Mouse (Mus musculus) myocyte (in vitro differentiated cells): ENCODE results near the gene Tmub2. TPM values are rescaled to one million over a fixed set of nuclear protein-coding genes. Genes with fewer than 3 reads are reported as not detected.
A peak's percentile ranks its signal among the peaks of the same experiment; 100 is the strongest.

Source experiments
- H3K27me3 ChIP-seq: one replicate; pipeline ENCODE4 v1.6.1; 2011; ENCODE audit not compliant: control insufficient read depth, insufficient read depth, insufficient read length
- H3K36me3 ChIP-seq: one replicate; pipeline ENCODE4 v1.6.1; 2011; ENCODE audit not compliant: control insufficient read depth, insufficient read depth
- H3K4me2 ChIP-seq: one replicate; pipeline ENCODE4 v1.6.1; 2011; ENCODE audit warnings: low read depth, control low read depth
- H3K4me3 ChIP-seq: one replicate; pipeline ENCODE4 v1.5.1; 2011; ENCODE audit warnings: mild to moderate bottlenecking, control low read depth, moderate library complexity
- H3K79me2 ChIP-seq: one replicate; pipeline ENCODE4 v1.6.1; 2011; ENCODE audit not compliant: control insufficient read depth, insufficient read depth
- H3ac ChIP-seq: one replicate; pipeline ENCODE4 v1.6.1; 2011; ENCODE audit not compliant: control insufficient read depth, insufficient read length
- CEBPB ChIP-seq: IDR thresholded peaks from 2 replicates; pipeline ENCODE4 v1.6.1; 2011; ENCODE audit warnings: mild to moderate bottlenecking, moderate library complexity; ENCODE audit not compliant: poor library complexity, insufficient read depth, severe bottlenecking
- E2F4 ChIP-seq: IDR thresholded peaks from one replicate; pipeline ENCODE4 v1.6.1; 2011; ENCODE audit warnings: mild to moderate bottlenecking, control low read depth, moderate library complexity; ENCODE audit not compliant: insufficient read depth
- MAX ChIP-seq: IDR thresholded peaks from one replicate; pipeline ENCODE4 v1.6.1; 2011; ENCODE audit warnings: low read depth, mild to moderate bottlenecking, control low read depth
- MYOD1 ChIP-seq, 3 experiments: IDR thresholded peaks; one replicate each; pipeline ENCODE4 v1.6.1; 2011; ENCODE audit warnings: control low read depth in 2 of 3, low read depth in 2 of 3, mild to moderate bottlenecking in 2 of 3, moderate library complexity in 1 of 3; ENCODE audit not compliant: insufficient read length in 2 of 3, control insufficient read depth in 1 of 3
- MYOG ChIP-seq, 3 experiments: IDR thresholded peaks; one replicate each; pipeline ENCODE4 v1.6.1; 2011; ENCODE audit warnings: control low read depth in 2 of 3, low read depth in 2 of 3, mild to moderate bottlenecking in 2 of 3; ENCODE audit not compliant: insufficient read length in 2 of 3, control insufficient read depth in 1 of 3, insufficient read depth in 1 of 3
- POLR2A ChIP-seq: IDR thresholded peaks from one replicate; pipeline ENCODE4 v1.6.1; 2011; ENCODE audit warnings: low read depth, mild to moderate bottlenecking, control low read depth, moderate library complexity; ENCODE audit not compliant: insufficient read length
- POLR2AphosphoS2 ChIP-seq: IDR thresholded peaks from one replicate; pipeline ENCODE4 v1.6.1; 2011; ENCODE audit warnings: low read depth, control low read depth; ENCODE audit not compliant: insufficient read length
- REST ChIP-seq: IDR thresholded peaks from one replicate; pipeline ENCODE4 v1.6.1; 2011; ENCODE audit warnings: mild to moderate bottlenecking, control low read depth, moderate library complexity; ENCODE audit not compliant: insufficient read depth, insufficient read length
- SRF ChIP-seq: IDR thresholded peaks from one replicate; pipeline ENCODE4 v1.6.1; 2011; ENCODE audit warnings: low read depth; ENCODE audit not compliant: control insufficient read depth, insufficient read length
- TCF12 ChIP-seq: IDR thresholded peaks from one replicate; pipeline ENCODE4 v1.6.1; 2011; ENCODE audit warnings: mild to moderate bottlenecking, control low read depth; ENCODE audit not compliant: poor library complexity, insufficient read depth, severe bottlenecking
- TCF3 ChIP-seq: IDR thresholded peaks from one replicate; pipeline ENCODE4 v1.6.1; 2011; ENCODE audit warnings: low read depth, control low read depth; ENCODE audit not compliant: insufficient read length
- USF1 ChIP-seq: IDR thresholded peaks from one replicate; pipeline ENCODE4 v1.6.1; 2011; ENCODE audit warnings: low read depth, mild to moderate bottlenecking, control low read depth, moderate library complexity
- polyA plus RNA-seq: library from polyadenylated mRNA; unstranded; fragments of >200 nt; fragmentation: generic; extraction: Trizol; gene quantifications from one replicate; pipeline ENCODE4 v1.2.1, GENCODE M21; 2012; ENCODE audit warnings: missing spikeins

The Tmub2 gene
- polyA plus RNA-seq, 1 experiment = 39.5 TPM

DNA sequence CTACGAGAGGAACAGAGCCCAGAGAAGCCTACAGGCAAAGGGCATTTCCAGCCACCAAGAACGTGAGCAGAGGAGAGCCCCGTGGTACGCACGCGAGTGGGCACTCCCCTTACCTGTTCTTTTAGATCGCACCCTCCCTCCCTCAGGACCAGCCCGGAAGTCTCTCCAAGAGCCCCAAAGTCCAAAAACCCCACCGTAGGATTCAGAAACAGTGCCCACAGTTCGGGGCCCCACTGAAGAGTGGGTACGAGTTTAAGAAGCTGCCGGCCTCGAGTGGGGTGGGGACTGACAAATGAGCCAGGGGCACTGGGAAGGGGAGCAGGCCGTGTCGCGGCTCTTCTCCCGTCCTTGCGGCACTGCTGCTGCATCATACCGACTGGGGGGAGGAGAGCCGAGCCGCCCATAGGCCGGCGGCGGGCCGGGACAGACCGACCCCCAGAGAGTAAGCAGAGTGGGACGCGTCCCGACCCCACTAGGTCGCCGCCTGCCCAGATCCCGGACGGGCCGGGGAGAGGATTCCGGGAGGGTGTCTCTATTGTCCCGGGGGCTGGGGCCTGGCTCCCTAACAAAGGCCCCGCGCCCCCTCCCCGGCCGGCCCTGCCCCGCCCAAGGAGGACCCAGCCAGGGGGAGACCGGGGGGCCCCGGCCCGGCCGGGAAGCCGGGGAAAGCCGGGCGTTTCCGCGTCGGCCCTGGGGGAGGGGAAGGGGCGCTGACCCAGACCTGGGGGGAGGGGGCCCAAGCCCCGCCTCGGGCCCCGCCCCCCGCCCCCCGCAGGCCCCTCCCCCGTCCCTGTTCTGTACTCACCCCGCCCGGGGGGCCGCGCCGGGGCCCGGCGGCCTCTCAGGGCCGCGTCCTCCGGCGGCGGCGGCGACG lies 11.1 kb downstream of the Tmub2 start:
- H3K4me2 ChIP-seq = peak overlapping the region; percentile 92
- H3ac ChIP-seq = peak overlapping the region; percentile 88
- TF ChIP-seq MAX (no peak), POLR2AphosphoS2 (peak; percentile 8)
- H3K4me3 ChIP-seq = peak overlapping the region; percentile 56
- peaks cover 22% of the 10 kb centered on the region for H3K36me3 ChIP-seq
- H3K79me2 ChIP-seq = peaks cover 9% of the 10 kb centered on the region
- no peaks in the 10 kb centered on the region for H3K27me3 ChIP-seq

DNA sequence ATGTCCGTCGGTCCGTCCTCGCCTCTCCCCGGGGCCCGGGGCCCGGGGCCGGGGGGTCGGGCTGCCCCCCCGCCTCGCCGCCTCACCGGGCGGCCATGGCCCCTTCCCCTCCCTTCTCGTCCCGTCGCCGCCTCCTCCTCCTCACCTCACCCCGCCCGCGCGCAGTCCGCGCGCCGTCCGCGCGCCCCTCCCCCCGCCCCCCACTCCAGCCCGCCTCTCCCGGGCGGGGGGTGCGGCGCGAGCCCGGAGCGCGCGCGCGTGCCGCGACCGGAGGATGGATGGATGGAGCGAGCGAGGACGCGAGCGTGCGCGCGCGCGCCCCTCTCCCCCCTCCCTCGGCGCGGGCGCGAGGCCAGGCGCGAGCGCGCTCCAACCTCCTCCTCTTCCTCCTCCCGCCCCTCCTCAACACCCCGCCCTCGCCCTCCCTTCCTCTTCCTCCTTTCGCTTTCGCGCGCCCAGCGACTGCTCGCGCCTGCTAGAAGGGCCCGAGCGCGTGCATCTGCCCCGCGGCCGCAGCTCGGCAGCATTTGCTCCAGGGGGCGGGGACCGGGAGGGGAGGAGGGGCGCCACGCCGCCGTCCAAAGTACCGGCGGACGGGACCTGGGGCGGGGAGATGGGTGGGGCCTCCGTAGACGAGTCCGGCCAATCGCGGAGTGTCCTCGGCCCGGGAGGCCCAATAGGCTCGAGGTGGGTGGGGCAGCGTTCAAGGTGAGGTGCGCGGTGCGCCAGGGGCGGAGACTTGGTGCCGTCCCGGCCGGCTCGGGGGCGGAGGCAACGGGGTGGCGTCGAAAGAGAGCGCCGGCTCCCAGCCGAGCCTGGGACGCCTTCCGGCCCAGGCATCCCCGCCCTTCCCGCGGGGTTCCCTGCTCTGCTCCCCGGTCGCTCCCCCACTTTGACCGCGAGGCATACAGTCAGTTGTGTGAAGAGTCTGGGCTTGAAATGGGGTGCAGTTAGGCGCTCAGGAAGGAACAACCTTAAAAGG lies 12.1 kb downstream of the Tmub2 start, which contains the start of gene Atxn7l3:
Gene Atxn7l3 (minus strand): TSS at position 141 of the 982 bp plus-strand sequence.
- TF ChIP-seq E2F4 (peak; percentile 12), TCF12 (no peak), POLR2A (peak; percentile 76), MYOG (IDR thresholded peaks at IDR 0.05; ENCODE audit: control insufficient read depth in 1 of 3, insufficient read depth in 1 of 3, insufficient read length in 2 of 3, low read depth in 2 of 3) (peak in 1 of 3 experiments; percentile 57), MAX (no peak), TCF3 (no peak), SRF (peak; percentile 53), CEBPB (no peak), POLR2AphosphoS2 (peak; percentile 86)
- Histone ChIP-seq H3K4me2 (peak within 1 kb of the TSS; percentile 93), H3K4me3 (peak within 1 kb of the TSS; percentile 56), H3ac (peak within 1 kb of the TSS; percentile 88), H3K36me3 (peaks cover 20% of the 10 kb centered on the region), H3K79me2 (peaks cover 9% of the 10 kb centered on the region), H3K27me3 (no peaks in the 10 kb centered on the region)

GRCm38 (mm10) chr11:102297577-102298556 lies 13.1 kb downstream of the Tmub2 start:
- Histone ChIP-seq H3K27me3 (no peaks in the 10 kb centered on the region), H3K36me3 (peaks cover 14% of the 10 kb centered on the region), H3K4me2 (peak overlapping the region; percentile 93), H3K79me2 (peaks cover 9% of the 10 kb centered on the region), H3K4me3 (peak overlapping the region; percentile 56), H3ac (peak overlapping the region; percentile 88)
- TF ChIP-seq SRF (no peak), MYOG (IDR thresholded peaks at IDR 0.05; ENCODE audit: control insufficient read depth in 1 of 3, insufficient read depth in 1 of 3, insufficient read length in 2 of 3, low read depth in 2 of 3) (peak in 1 of 3 experiments; percentile 33), MYOD1 (IDR thresholded peaks at IDR 0.05; ENCODE audit: control insufficient read depth in 1 of 3, insufficient read length in 2 of 3, low read depth in 2 of 3) (peak in 1 of 3 experiments; percentile 67), E2F4 (no peak)

GRCm38 (mm10) chr11:102299839-102300238 lies 15.1 kb downstream of the Tmub2 start:
- Histone ChIP-seq H3K27me3 (no peaks in the 10 kb centered on the region), H3K4me2 (no peak overlapping the region)
- TF ChIP-seq E2F4 = no peak
- no peak for TF ChIP-seq CEBPB
- no peak for TF ChIP-seq POLR2AphosphoS2
- no peak for TF ChIP-seq POLR2A
- TF ChIP-seq USF1 = no peak
- TF ChIP-seq REST = no peak
- TF ChIP-seq MYOG (IDR thresholded peaks at IDR 0.05; ENCODE audit: control insufficient read depth in 1 of 3, insufficient read depth in 1 of 3, insufficient read length in 2 of 3, low read depth in 2 of 3) = no peak
- no peak for TF ChIP-seq SRF
- no peak for TF ChIP-seq MAX

More at GRCm38 (mm10) chr11:102299839-102300238, 15.1 kb downstream of the Tmub2 start:
- peaks cover 3% of the 10 kb centered on the region for H3K79me2 ChIP-seq
- no peaks in the 10 kb centered on the region for H3K36me3 ChIP-seq
- H3K4me3 ChIP-seq = no peak overlapping the region
- no peak overlapping the region for H3ac ChIP-seq
